In genomic region chr12:109948434-109948984, GRCm38 (mm10) we compare ENCODE assay signal across 9 mouse cellular contexts.
DNase-seq lines count a peak whose midpoint lies in the region; ATAC-seq and TF ChIP-seq lines count a peak whose summit lies in the region.
"Had no signal": no experiment of that assay in that cellular context is flagged by ENCODE, and none has a peak within 500 bp of the region (broad histone marks: within the 10 kb centered on the region; RNA-seq: fewer than 3 reads in every experiment).

No protein-coding gene starts in this region.

- H3K4me1 ChIP-seq in lung, embryonic 14.5 days (ENCODE audit: insufficient read depth) = peaks cover 14% of the 10 kb centered on the region
- peaks cover 20% of the 10 kb centered on the region for H3K4me1 ChIP-seq in embryonic facial prominence, embryonic 14.5 days (ENCODE audit: control insufficient read depth, insufficient read depth, low read length)
- peaks cover 25% of the 10 kb centered on the region for H3K4me1 ChIP-seq in intestine, embryonic 14.5 days (replicated peaks; ENCODE audit: control insufficient read depth, insufficient read depth, low read length)
- peaks cover 22% of the 10 kb centered on the region for H3K4me1 ChIP-seq in neural tube, embryonic 12.5 days

- H3K9me3 ChIP-seq in lung, embryonic 14.5 days (ENCODE audit: low read depth, low read length) = no peaks in the 10 kb centered on the region
- no peaks in the 10 kb centered on the region; the same call in 1 of the 2 replicates for H3K9me3 ChIP-seq in embryonic facial prominence, embryonic 14.5 days (ENCODE audit: control insufficient read depth, low read length)
- 0 out of 2 replicates have a peak, but pooled peaks cover 2% of the 10 kb centered on the region for H3K9me3 ChIP-seq in intestine, embryonic 14.5 days (ENCODE audit: control insufficient read depth, low read length)
- no peaks in the 10 kb centered on the region for H3K9me3 ChIP-seq in neural tube, embryonic 12.5 days
- H3K9me3 ChIP-seq: embryonic facial prominence, embryonic 15.5 days had no signal

- peak overlapping the region; percentile 70 for H3K27ac ChIP-seq in lung, embryonic 14.5 days (ENCODE audit: low read depth)
- H3K27ac ChIP-seq in embryonic facial prominence, embryonic 14.5 days (replicated peaks; ENCODE audit: low read depth, low read length) = no peak overlapping the region
- H3K27ac ChIP-seq in intestine, embryonic 14.5 days (ENCODE audit: low read depth) = no peak overlapping the region
- H3K27ac ChIP-seq in neural tube, embryonic 12.5 days = no peak overlapping the region
- H3K27ac ChIP-seq: embryonic facial prominence, embryonic 15.5 days had no signal

- peak; percentile 29 for ATAC-seq in lung, embryonic 14.5 days (ENCODE audit: insufficient read depth)
- ATAC-seq in embryonic facial prominence, embryonic 14.5 days (ENCODE audit: low read depth) = peak; percentile 73
- 0 out of 2 replicates have a peak, but pooled peaks have one; percentile 4 for ATAC-seq in intestine, embryonic 14.5 days (replicated peaks; ENCODE audit: low FRiP score, low TSS enrichment, low read depth)
- peak; percentile 78 for ATAC-seq in neural tube, embryonic 12.5 days (ENCODE audit: low FRiP score, low read depth)

- H3K4me3 ChIP-seq in lung, embryonic 14.5 days (ENCODE audit: low read depth, low read length) = no peak overlapping the region
- no peak overlapping the region for H3K4me3 ChIP-seq in embryonic facial prominence, embryonic 14.5 days (ENCODE audit: low read depth, low read length)
- no peak overlapping the region for H3K4me3 ChIP-seq in intestine, embryonic 14.5 days (ENCODE audit: low read depth, low read length)
- H3K4me3 ChIP-seq in neural tube, embryonic 12.5 days = no peak overlapping the region
- H3K4me3 ChIP-seq: embryonic facial prominence, embryonic 15.5 days had no signal

- 20% methylated on average over 16 of the region's 16 CpGs for WGBS in lung, embryonic 14.5 days
- 40% methylated on average over 12 of the region's 16 CpGs for WGBS in embryonic facial prominence, embryonic 14.5 days
- WGBS in intestine, embryonic 14.5 days = 33% methylated on average over 16 of the region's 16 CpGs
- 7% methylated on average over 16 of the region's 16 CpGs for WGBS in neural tube, embryonic 12.5 days

- peak; percentile 15 for DNase-seq in lung, embryonic 14.5 days
- DNase-seq in lung, postnatal 4 days = no peak
- peak; percentile 40 for DNase-seq in embryonic facial prominence, embryonic 14.5 days (ENCODE audit: low spot score)
- DNase-seq in intestine, embryonic 14.5 days (ENCODE audit: low spot score) = no peak
- DNase-seq in cerebellum, adult 8-10 months = no peak
- DNase-seq in MN1 (ENCODE audit: low spot score) = no peak
- DNase-seq in left cerebral cortex, adult 11 months (ENCODE audit: low spot score) = no peak

- H3K27me3 ChIP-seq in lung, embryonic 14.5 days (ENCODE audit: insufficient read depth, low read length) = no peaks in the 10 kb centered on the region
- H3K27me3 ChIP-seq in embryonic facial prominence, embryonic 14.5 days (replicated peaks; ENCODE audit: control insufficient read depth, insufficient read depth, low read length) = no peaks in the 10 kb centered on the region
- H3K27me3 ChIP-seq in intestine, embryonic 14.5 days (replicated peaks; ENCODE audit: control insufficient read depth, insufficient read depth, low read length) = no peaks in the 10 kb centered on the region
- H3K27me3 ChIP-seq in neural tube, embryonic 12.5 days (replicated peaks) = no peaks in the 10 kb centered on the region
- H3K27me3 ChIP-seq: embryonic facial prominence, embryonic 15.5 days had no signal

- no peak overlapping the region for H3K4me2 ChIP-seq in lung, embryonic 14.5 days
- no peak overlapping the region for H3K4me2 ChIP-seq in embryonic facial prominence, embryonic 14.5 days (ENCODE audit: low read depth, low read length)
- no peak overlapping the region for H3K4me2 ChIP-seq in intestine, embryonic 14.5 days (ENCODE audit: low read length)
- H3K4me2 ChIP-seq in neural tube, embryonic 12.5 days (replicated peaks) = peak overlapping the region; percentile 4; the same call in 1 of the 2 replicates
- H3K4me2 ChIP-seq: embryonic facial prominence, embryonic 15.5 days had no signal

- TF ChIP-seq CTCF in lung, embryonic 14.5 days (IDR thresholded peaks at IDR 0.05; ENCODE audit: low read depth) = peak; percentile 40

- H3K9ac ChIP-seq in lung, embryonic 14.5 days = no peak overlapping the region
- no peak overlapping the region for H3K9ac ChIP-seq in embryonic facial prominence, embryonic 14.5 days (ENCODE audit: low read depth, low read length)
- H3K9ac ChIP-seq in intestine, embryonic 14.5 days (ENCODE audit: low read length) = no peak overlapping the region
- H3K9ac ChIP-seq in neural tube, embryonic 12.5 days = 0 out of 2 replicates have a peak overlapping the region, but pooled peaks have one; percentile 13
- H3K9ac ChIP-seq: embryonic facial prominence, embryonic 15.5 days had no signal

- H3K36me3 ChIP-seq in lung, embryonic 14.5 days (ENCODE audit: insufficient read depth) = no peaks in the 10 kb centered on the region
- no peaks in the 10 kb centered on the region for H3K36me3 ChIP-seq in embryonic facial prominence, embryonic 14.5 days (ENCODE audit: control insufficient read depth, insufficient read depth, low read length)
- H3K36me3 ChIP-seq in intestine, embryonic 14.5 days (ENCODE audit: control insufficient read depth, insufficient read depth, low read length) = no peaks in the 10 kb centered on the region
- H3K36me3 ChIP-seq in neural tube, embryonic 12.5 days = no peaks in the 10 kb centered on the region
- H3K36me3 ChIP-seq: embryonic facial prominence, embryonic 15.5 days had no signal

Comparison
In these comparisons a context has a peak if more than half of its experiments do, and no peak if none do; other contexts are left out.
1. DNase-seq: peak in lung, embryonic 14.5 days (single experiment) and embryonic facial prominence, embryonic 14.5 days (single experiment); none in lung, postnatal 4 days (0 of 2), intestine, embryonic 14.5 days (single experiment), cerebellum, adult 8-10 months (single experiment), MN1 (single experiment) and left cerebral cortex, adult 11 months (single experiment).
2. ATAC-seq: peak in every context shown above with its lines; median percentile 78 in neural tube, embryonic 12.5 days; 73 in embryonic facial prominence, embryonic 14.5 days; 29 in lung, embryonic 14.5 days; 4 in intestine, embryonic 14.5 days.